Mouse (Mus musculus) left cerebral cortex, adult 2 months (tissue): ENCODE measurements around the gene Tcf3. TPM values are rescaled to one million over a fixed set of nuclear protein-coding genes. Genes with fewer than 3 reads are reported as not detected.

ENCODE experiments used
- DNase-seq, 2 experiments: peaks; one replicate each; pipeline ENCODE4 v3.0.0; 2021 to 2022; ENCODE audit warnings: low spot score in 2 of 2, mixed read lengths in 1 of 2; ENCODE audit errors: extremely low spot score in 1 of 2
- H3K27ac ChIP-seq: fragments of 200-600 bp; 2 replicates; pipeline ENCODE4 v1.8.1; 2022
- H3K4me3 ChIP-seq: fragments of 200-600 bp; 2 replicates; pipeline ENCODE4 v1.8.1; 2022
- CTCF ChIP-seq: fragments of 200-600 bp; IDR thresholded peaks from 2 replicates; pipeline ENCODE4 v1.8.1; 2022; ENCODE audit warnings: antibody characterized with exemption, mild to moderate bottlenecking, moderate library complexity
- intact Hi-C: fragments of 180-260 bp; cut with DNase I; formaldehyde crosslinking; loops from one replicate; pipeline ENCODE4 v1.15.1; 2025
- total RNA-seq, 2 experiments: library from RNA; stranded (reverse); gene quantifications; 2 replicates each; pipeline ENCODE4 v1.2.3; 2021

Gene Tcf3
- total RNA-seq, 2 experiments from 2014 or later, result 28.9 to 30.1 TPM

DNA sequence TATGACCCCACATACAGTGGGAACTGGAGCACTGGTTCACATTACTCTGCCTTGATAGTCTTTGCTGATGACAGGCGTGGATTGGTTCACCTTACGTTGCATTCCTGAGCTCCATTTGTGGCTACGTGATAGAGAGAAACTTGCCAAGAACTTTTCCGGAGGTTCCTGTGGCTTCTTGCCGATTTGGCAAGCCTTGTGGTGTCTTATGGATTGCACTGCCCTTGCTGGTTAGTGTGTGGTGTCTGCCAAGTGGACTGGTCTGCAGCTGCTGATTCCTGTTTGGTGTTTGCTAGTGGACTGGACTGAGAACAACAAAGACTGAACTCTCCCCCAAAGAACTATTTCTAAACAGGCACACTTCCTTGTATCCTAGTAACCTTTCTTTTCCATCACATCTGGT is 21.3 kb upstream of the Tcf3 start:
- intact Hi-C loops, result no loop called here
- Histone ChIP-seq H3K27ac (no peak overlapping the region), H3K4me3 (no peak overlapping the region)
- DNase-seq, result no peak
- TF ChIP-seq CTCF, result no peak

DNA sequence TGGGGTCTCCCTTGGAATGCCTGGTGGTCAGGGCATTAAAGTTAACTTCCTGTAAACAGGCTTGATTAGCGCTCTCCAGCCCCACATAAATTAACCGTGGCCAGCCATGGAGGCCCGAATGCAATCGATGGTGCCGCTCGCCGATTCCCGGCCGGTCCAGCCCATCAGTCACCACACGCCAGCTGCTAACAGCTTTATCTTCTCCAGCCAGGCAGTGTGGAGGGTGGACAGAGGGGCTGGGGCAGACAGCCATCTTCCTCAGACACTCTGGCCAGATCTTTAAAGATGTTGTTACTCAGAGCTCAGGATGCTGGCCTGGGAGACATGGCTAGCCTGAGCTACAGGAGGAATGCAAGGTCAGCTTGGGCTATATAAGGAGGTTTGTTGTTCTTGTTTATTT is 20.2 kb upstream of the Tcf3 start:
- H3K4me3 ChIP-seq, result no peak overlapping the region
- no peak overlapping the region for H3K27ac ChIP-seq
- intact Hi-C loops, result no loop called here
- DNase-seq, result no peak
- no peak for TF ChIP-seq CTCF

DNA sequence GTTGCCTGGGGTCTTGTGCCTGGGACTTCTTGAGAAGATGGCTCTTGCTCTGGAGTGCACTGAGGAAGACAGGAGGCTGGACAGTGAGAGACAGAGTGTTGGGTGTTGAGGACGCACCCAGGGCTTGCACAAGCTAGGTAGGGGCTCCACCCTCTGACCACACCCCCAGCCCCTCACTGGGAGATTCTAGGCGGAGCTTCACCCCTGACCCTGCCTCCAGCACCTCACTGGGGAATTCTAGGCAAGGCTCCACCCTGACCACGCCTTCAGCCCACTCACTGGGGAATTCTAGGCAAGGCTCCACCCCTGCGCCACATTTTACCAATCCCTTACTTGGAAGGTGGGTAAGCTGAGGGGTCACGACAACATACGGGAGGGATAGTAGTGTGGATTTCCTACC is 17.2 kb upstream of the Tcf3 start:
- H3K27ac ChIP-seq, result no peak overlapping the region
- H3K4me3 ChIP-seq, result no peak overlapping the region
- DNase-seq, result no peak
- intact Hi-C loops, result no loop called here
- no peak for TF ChIP-seq CTCF

DNA sequence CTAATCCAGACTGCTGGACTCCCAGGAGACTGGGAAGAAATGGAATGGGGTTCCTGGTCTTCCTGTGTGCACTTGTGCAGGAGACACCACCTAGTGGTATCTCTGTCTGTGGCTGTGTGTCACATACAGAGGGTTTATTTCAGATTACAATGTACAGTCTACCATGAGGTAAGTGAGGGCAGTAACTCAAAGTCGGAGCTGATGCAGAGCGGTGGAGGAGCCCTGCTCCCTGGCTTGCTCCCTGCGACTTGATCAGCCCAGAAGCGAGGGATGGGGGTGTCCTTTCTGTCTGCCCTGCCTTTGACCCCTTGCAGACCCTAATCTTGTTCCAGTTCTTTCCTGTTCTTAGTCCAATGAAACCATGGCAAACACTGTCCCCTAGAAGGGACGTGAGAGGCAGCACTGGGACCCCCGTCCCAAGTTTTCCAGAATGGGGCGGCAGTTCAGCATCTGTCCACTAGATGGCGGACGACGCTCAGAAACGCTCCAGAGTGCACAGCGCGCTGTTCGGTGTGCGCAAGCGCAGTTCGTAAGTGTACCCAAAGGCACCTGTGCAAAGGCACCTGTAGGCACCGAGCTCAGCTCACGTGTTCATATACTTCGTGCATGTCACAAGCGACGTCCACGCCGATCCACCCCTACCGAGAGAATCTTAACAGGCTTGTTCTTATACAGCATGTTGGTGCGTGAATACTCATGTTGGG is 12.6 kb upstream of the Tcf3 start:
- intact Hi-C loops, result loop anchor here (1.0 to 10.0 kb wide), 3 partner anchors 63 to 239 kb away; no protein-coding TSS in a partner anchor
- peak; percentile 97 for TF ChIP-seq CTCF
- no peak overlapping the region for H3K27ac ChIP-seq
- 0 out of 2 replicates have a peak overlapping the region, but pooled peaks have one; percentile 5 for H3K4me3 ChIP-seq
- DNase-seq, result peak; percentile 73 to 76

DNA sequence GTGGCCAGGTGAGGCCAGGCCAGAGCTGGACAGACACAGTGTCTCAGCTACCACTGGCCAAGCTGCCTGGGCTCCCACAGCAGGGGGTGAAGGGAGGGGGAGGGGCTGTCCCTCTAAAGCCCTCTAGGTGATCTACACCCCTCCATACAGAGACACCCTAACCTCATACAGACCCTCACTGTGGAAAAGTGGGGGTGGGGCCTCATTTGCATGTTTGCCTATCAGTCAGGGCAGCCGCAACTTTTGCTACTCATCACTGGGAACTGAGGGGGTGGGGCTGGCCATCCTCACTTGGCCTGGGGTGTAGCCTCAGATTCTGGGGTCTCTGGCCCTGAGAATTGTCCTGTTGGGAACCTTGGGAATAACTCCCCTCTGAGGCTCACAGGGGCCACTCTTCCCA is 11.6 kb upstream of the Tcf3 start:
- intact Hi-C loops, result loop anchor here (10.0 kb wide), 1 partner anchor 240 kb away; no protein-coding TSS in a partner anchor
- TF ChIP-seq CTCF, result no peak
- no peak for DNase-seq
- no peak overlapping the region for H3K27ac ChIP-seq
- H3K4me3 ChIP-seq, result no peak overlapping the region

DNA sequence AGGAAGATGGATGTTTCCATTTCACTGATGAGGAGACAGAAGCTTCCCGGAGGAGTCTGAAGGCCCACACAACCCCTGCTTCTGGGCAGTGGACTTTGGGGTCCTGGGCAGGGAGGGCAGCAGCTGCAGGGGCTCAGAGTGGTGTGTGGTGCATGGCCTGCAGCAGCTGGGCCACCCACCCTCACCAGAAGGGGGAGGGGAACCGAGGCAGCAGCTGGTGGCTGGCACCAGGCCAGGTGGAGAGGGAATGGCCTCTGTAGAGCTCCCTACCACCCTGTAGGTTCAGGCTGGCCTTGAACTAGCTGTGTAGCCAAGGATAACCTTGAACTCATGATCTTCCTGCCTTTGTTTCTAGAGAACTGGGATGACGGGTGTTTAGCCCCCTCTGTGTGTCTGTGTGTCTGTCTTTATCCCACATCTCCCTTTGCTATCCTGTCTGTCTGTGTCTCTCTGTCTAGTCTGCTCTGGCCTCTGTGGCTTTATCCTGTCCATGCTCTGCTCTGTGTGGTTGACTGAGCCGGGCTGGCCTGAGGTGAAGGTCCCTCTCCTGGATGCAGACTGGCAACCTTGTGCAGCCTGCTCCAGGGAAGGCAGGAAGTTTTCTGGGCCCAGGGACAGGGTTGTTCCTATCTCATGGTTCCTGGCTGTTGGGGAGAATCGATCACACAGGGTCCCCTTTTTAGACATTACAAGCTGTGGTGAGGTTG is 11.0 kb upstream of the Tcf3 start:
- Histone ChIP-seq H3K4me3 (no peak overlapping the region), H3K27ac (no peak overlapping the region)
- TF ChIP-seq CTCF, result no peak
- no peak for DNase-seq
- intact Hi-C loops, result loop anchor here (10.0 kb wide), 1 partner anchor 240 kb away; no protein-coding TSS in a partner anchor

DNA sequence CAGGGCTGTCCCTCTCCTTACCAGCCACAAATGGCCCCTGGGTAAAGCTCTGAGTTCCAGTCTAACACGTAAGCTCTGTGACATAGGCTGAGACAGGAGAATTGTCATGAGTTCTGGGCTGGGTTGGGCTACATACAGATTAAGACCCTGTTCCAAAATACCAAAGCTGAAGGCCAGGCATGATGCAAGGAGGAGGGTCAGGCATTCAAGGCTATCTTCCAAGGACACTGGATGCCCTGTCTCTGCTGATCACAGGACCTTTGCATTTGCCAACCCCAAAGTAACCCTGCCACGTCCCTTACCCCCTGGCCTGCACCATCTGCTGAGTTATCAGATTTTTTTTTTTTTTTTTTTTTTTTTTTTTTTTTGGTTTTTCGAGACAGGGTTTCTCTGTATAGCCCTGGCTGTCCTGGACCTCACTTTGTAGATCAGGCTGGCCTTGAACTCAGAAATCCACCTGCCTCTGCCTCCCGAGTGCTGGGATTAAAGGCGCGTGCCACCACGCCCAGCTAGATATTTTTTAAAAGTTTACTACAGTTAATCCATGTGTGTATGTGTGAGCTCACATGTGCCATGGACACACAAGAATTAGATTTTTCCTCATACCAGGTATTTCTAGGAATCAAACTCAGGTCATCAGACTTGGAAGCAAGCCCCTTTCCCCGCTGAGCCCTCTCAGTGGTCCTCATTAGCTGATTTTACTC is 10.3 kb upstream of the Tcf3 start:
- DNase-seq, result no peak
- Histone ChIP-seq H3K4me3 (no peak overlapping the region), H3K27ac (no peak overlapping the region)
- intact Hi-C loops, result loop anchor here (10.0 kb wide), 1 partner anchor 241 kb away; no protein-coding TSS in a partner anchor
- TF ChIP-seq CTCF, result no peak

DNA sequence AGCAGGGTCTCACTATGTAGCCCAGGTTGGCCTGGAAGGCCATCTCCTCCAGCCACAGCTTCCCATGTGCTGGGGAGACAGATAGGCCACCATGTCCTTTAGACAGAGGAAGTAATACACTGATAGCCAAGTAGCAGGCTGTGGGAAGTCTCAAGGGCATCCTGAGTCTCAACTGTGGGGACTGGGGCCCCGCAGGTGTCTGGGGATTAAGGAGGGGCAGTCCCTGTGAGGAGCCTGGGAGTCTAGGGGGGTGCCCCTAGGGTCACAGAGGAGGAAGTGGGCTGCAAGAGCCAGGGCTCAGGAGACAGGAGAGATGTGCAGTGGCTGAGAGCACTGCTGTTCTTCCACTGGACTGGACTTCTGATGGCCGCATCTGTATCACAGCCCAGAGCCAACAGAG is 9.5 kb upstream of the Tcf3 start:
- Histone ChIP-seq H3K27ac (no peak overlapping the region), H3K4me3 (no peak overlapping the region)
- DNase-seq, result no peak
- TF ChIP-seq CTCF, result no peak
- intact Hi-C loops, result loop anchor here (10.0 kb wide), 1 partner anchor 242 kb away; no protein-coding TSS in a partner anchor

DNA sequence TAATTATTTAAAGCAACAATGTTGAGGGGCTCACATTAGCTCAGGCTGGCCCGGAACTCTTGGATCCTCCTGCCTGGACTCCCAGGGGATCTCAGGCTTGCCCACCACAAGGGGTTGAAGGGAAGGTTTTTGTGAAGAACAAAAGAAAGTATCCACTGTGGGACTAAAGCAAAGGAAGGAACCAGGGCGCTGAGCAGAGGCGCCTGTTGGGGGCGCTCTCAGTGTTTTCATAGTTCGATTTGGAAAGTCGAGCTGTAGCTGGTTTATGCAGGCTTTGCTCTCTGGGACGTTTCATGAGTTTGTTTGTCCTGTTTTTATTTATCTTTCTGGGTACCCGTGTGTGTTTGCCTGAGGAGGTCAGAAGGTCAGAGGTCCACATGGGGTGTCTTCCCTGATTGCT is 8.2 kb upstream of the Tcf3 start:
- intact Hi-C loops, result loop anchor here (10.0 kb wide), 1 partner anchor 243 kb away; no protein-coding TSS in a partner anchor
- peak; percentile 2; the same call in 1 of the 2 replicates for TF ChIP-seq CTCF
- Histone ChIP-seq H3K27ac (no peak overlapping the region), H3K4me3 (no peak overlapping the region)
- no peak for DNase-seq

DNA sequence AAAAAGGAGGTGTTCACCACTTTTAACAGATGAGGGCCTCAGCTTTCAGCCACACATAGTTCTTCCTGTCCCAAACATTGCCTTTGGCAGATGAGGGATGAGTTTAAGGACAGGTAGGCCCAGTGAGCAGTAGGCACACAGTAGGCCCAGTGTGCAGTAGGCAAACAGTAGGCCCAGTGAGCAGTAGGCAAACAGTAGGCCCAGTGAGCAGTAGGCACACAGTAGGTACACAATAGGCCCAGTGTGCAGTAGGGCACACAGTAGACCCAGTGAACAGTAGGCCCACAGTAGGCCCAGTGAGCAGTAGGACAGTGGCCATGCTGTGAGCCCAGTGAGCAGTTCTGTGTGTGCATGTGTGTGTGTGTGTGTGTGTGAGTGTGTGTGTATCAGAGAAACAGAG is 6.6 kb upstream of the Tcf3 start:
- H3K4me3 ChIP-seq, result no peak overlapping the region
- DNase-seq, result no peak

DNA sequence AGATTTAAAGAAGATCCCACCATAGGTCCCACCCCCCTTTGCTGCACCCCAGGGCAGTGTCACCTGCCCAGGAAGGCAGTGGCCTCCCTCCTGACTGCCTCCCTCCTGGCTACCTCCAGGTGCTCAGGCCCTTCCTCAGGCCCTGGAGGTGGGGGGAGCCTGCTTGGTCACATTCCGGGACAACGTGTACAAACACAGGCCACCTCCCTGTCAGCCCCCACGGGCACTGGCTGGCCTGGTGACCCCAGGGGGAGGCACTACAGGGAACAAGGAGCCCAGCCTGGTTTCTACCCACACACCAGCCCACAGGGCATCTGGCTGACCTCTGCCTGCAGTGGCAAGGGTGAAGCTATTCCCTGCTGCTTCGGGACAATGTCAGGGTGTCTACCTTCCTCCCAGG is 4.5 kb upstream of the Tcf3 start:
- Histone ChIP-seq H3K27ac (no peak overlapping the region), H3K4me3 (no peak overlapping the region)
- DNase-seq, result no peak
- no peak for TF ChIP-seq CTCF
- intact Hi-C loops, result no loop called here

More for the DNA sequence above, 6.6 kb upstream of the Tcf3 start:
- no peak for TF ChIP-seq CTCF
- intact Hi-C loops, result loop anchor here (10.0 kb wide), 1 partner anchor 245 kb away; no protein-coding TSS in a partner anchor
- H3K27ac ChIP-seq, result no peak overlapping the region

DNA sequence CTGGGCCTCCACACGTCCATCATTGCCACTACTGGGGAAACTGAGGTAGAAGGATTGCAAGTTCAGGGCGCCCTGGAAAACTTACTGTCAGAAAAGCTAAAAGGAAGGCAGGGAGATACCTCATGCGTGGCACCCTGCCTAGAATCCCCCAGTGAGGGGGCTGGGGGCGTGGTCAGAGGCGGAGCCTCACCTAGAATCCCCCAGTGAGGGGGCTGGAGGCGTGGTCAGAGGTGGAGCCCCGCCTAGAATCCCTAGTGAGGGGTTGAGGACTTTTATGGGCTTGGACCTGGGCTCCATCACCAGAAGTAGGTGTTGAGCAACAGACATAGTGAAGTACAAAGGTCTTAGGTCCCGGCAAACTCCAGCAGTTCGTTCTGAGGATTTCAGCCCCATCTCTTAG is 2.8 kb upstream of the Tcf3 start:
- no peak for DNase-seq
- TF ChIP-seq CTCF, result no peak
- intact Hi-C loops, result no loop called here
- no peak overlapping the region for H3K4me3 ChIP-seq
- no peak overlapping the region for H3K27ac ChIP-seq
